Mouse (Mus musculus): ENCODE data around the gene Sh2b1. TPM values are rescaled to one million over a fixed set of nuclear protein-coding genes. Genes with fewer than 3 reads are reported as not detected.

The Sh2b1 gene
- polyA plus RNA-seq (2017; shearing (Covaris generic)), result 10 to 100 TPM; 36.2 to 52.7 TPM

DNA sequence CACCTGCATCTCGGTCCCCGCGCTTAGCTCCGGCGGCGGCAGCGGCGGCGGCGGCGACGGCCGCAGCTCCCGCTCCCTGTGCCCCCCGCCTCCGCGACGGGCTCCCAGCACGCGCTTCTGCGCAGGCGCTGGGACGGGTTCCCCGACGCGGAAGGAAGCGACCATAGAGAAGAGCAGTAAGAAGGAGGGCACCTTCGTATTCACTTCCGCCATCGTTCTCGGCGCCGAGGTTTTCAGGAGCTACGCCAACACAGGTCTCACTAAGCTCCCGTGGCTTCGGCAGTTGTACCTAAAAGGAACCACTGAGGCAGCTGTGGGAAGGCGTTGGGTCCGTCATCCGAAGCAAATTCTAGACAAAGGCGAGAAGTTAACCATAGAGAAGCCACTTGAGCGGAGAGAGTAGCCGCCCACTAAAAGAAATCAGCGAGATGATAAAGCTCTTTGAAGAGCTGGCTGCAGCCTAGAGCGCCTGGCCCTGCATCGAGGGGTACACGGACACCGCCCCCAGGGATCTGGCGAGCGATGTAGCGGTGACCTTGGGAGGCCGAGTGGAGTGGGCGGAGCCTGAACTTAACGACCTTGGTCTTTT lies at the start of gene Sh2b1:
TSS of gene Sh2b1 (minus strand) at position 432 of the 589 bp plus-strand sequence.

DNA sequence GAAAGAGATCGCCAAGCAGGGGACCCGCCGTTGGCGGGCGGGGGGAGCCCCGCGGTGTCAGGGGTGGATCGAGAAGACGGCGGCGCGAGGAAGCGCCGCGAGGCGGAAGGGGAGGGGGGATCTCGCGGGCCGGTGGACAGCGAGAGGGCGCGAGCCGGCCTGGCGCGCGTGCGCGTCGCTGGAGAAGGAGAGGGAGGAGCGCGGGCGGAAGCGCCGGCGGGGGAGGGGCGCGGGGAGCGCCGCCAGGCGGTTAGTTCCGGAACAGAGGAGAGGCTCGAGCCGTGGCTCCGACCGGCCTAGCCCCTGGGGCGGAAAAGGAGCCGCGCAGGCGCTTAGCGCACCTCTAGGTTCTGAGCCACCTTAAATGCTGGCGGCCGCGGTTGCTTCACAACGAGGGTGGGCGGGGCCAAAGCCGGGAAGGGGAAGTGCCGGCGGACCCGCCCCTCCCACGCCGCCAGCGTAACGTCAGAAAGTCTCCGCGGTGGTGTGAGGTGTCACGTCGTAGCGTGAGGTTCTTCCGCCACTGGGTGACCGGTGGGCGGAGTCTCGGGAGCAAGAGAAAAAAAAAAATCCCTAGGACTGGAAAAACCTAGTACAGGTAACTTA lies 28.2 kb upstream of the Sh2b1 start, which contains the start of gene Atxn2l:
TSS of gene Atxn2l (minus strand) at position 165 of the 606 bp plus-strand sequence.

DNA sequence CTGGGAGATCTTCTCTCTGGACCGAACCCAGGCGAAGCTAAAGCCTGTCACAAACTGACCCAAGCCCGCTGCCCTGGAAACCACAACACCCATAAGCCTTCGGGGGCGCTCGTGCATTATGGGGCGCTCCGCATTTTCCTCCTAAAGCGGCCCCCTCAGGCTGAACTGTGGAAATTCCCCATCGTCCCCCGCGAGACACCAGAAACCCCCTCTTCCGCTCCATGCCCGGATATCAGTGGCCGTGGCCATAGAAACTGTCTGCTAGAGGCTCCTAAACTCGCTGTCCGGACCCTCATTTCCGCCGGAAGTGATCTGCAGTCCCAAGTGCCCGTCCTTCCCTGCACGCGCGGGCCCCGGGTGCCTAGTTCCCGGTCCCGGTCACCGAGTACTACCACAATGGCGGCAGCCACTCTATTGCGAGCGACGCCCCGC lies 11.8 kb upstream of the Sh2b1 start, which contains the start of gene Tufm:
TSS of gene Tufm (plus strand) at position 310 of the 432 bp plus-strand sequence.

DNA sequence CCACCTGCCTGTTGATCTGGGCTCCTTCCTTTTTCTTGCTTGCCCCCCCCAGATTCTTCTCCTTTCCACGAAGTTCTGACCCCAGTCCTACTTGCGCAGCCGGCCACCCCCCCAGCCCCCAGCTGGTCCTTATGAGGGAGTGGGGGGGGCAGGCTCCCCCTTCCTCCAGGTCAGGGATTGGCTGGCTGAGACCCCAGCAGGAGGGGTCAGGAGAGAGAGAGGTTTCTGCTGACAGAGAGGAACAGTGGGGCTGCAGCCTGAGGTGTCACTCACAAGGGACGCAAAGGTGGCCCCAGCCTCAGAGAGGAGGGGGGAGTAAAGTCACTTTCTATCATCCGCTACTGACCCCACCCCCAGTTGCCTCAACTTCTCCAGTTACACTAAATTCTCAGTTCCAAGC lies 12.2 kb downstream of the Sh2b1 start, which contains the start of gene Atp2a1:
TSS of gene Atp2a1 (minus strand) at position 105 of the 400 bp plus-strand sequence.

DNA sequence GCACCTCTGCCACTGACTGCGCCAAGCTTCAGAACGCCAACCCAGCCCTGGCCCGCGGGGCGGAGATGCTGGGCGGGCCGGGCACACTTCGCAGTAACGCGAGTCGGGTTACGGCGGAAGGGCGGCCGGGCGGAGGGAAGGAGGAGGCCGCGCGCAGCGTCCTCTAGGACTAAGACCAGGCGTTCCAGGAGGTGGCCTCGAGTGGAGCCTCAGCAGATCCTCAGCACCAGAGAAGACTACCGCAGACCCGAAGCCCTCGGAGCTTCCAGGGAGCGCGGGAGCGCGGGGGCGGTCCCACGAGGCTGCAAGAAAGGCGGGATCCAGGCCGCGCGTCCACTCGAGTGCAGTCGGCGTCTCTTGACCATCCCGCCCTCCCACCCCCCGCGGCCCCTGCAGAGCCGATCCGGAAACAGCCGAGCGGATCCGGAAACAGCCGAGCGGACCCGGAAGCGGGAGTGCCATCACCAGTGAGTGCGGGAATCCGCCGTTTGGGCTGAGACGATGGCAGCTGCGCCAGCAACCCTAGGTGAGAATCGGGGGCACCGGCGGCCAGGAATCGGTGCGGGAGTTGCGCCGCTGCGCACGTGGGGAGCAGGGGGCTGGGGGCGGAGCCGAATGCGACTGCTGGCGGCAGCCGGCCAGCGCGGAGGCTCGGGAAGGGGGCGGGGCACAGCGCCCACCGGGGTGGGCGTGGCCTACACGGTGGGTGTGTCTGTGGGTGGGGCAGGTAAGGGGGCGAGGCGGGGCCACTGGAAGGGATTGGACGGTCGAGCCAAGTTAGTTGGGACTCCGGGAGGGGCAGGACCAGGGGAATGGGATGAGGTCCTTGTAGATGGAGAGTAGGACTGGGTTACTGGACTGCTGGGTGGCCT lies 46.4 kb downstream of the Sh2b1 start, which contains the start of gene Rabep2:
TSS of gene Rabep2 (plus strand) at position 129 of the 872 bp plus-strand sequence.

Other genes with a start within 250 kb of the Sh2b1 start
- 10 to 100 TPM; 39.1 to 41.3 TPM for gene Sbk1, start 202.8 kb downstream of the Sh2b1 start, polyA plus RNA-seq (2017; shearing (Covaris generic))
- gene Lat, start 105.9 kb downstream of the Sh2b1 start, polyA plus RNA-seq (2017; shearing (Covaris generic)), result 100 to 1,000 TPM; 699 to 796 TPM
- 10 to 100 TPM; 43.1 to 44.7 TPM for gene Spns1, start 98.0 kb downstream of the Sh2b1 start, polyA plus RNA-seq (2017; shearing (Covaris generic))
- gene Nfatc2ip, start 78.7 kb downstream of the Sh2b1 start, polyA plus RNA-seq (2017; shearing (Covaris generic)), result 1 to 10 TPM; 4.7 to 6.0 TPM
- gene Cd19, start 60.5 kb downstream of the Sh2b1 start, polyA plus RNA-seq (2017; shearing (Covaris generic)), result 1 to 10 TPM; 2.7 to 6.1 TPM
- gene Rabep2, start 46.7 kb downstream of the Sh2b1 start, polyA plus RNA-seq (2017; shearing (Covaris generic)), result 10 to 100 TPM; 43.4 to 61.1 TPM
- under 1 TPM; 0.60 to 0.97 TPM for gene Atp2a1, start 12.3 kb downstream of the Sh2b1 start, polyA plus RNA-seq (2017; shearing (Covaris generic))
- 100 to 1,000 TPM in 1 of 2 experiments, 10 to 100 TPM in 1; 97.6 to 106 TPM for gene Tufm, start 11.9 kb upstream of the Sh2b1 start, polyA plus RNA-seq (2017; shearing (Covaris generic))
- gene Atxn2l, start 28.0 kb upstream of the Sh2b1 start, polyA plus RNA-seq (2017; shearing (Covaris generic)), result 100 to 1,000 TPM in 1 of 2 experiments, 10 to 100 TPM in 1; 94.3 to 103 TPM
- 100 to 1,000 TPM; 180 to 184 TPM for gene Eif3c, start 91.0 kb upstream of the Sh2b1 start, polyA plus RNA-seq (2017; shearing (Covaris generic))
- gene Apobr, start 109.5 kb upstream of the Sh2b1 start, polyA plus RNA-seq (2017; shearing (Covaris generic)), result 1 to 10 TPM in 1 of 2 experiments, under 1 TPM in 1; 0.98 to 4.1 TPM
- gene Cln3, start 110.4 kb upstream of the Sh2b1 start, polyA plus RNA-seq (2017; shearing (Covaris generic)), result 100 to 1,000 TPM in 1 of 2 experiments, 10 to 100 TPM in 1; 50.3 to 115 TPM
- under 1 TPM in 1 of 2 experiments, not detected in 1; 0.17 TPM for gene Il27, start 119.5 kb upstream of the Sh2b1 start, polyA plus RNA-seq (2017; shearing (Covaris generic))
- 1 to 10 TPM in 1 of 2 experiments, not detected in 1; 1.3 TPM for gene Nupr1, start 155.4 kb upstream of the Sh2b1 start, polyA plus RNA-seq (2017; shearing (Covaris generic))
- gene Sgf29, start 173.9 kb upstream of the Sh2b1 start, polyA plus RNA-seq (2017; shearing (Covaris generic)), result 10 to 100 TPM; 83.9 to 89.3 TPM
- 1 to 10 TPM in 1 of 2 experiments, under 1 TPM in 1; 0.76 to 1.8 TPM for gene Sult1a1, start 201.0 kb upstream of the Sh2b1 start, polyA plus RNA-seq (2017; shearing (Covaris generic))
- 100 to 1,000 TPM; 111 to 133 TPM for gene Bola2, start 220.0 kb upstream of the Sh2b1 start, polyA plus RNA-seq (2017; shearing (Covaris generic))
- 10 to 100 TPM in 1 of 2 experiments, 1 to 10 TPM in 1; 7.1 to 13.5 TPM for gene Slx1b, start 220.4 kb upstream of the Sh2b1 start, polyA plus RNA-seq (2017; shearing (Covaris generic))
- 1,000 to 10,000 TPM; 3,096 to 3,488 TPM for gene Coro1a, start 232.4 kb upstream of the Sh2b1 start, polyA plus RNA-seq (2017; shearing (Covaris generic))